Mouse (Mus musculus) spleen, postnatal 4 days (tissue): ENCODE data around the gene Fgfr2.

Experiments used
- DNase-seq, 2 experiments: peaks; one replicate each; pipeline ENCODE4 v3.0.0; 2022; ENCODE audit warnings: low spot score in 2 of 2

Fgfr2 gene

DNA sequence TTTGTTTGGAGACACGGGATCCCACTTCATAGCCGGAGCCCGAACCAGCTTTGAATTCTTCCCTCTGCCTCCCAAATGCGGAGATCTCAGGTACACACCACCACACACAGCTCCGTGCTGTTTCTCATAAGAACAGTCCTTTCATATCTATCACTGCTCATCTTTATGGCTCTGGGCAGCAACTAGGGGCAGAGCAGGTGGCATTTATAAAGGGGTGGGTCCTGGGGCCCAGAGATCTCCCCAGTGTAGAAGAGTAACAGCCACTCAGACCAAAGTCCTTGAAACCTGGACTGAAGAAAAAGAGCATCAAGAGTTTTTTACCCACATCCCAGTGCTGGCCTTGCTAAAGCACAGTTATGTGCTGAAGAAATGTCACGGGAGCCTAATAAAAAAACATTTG is 542.6 kb downstream of the Fgfr2 start:
- DNase-seq = no peak

DNA sequence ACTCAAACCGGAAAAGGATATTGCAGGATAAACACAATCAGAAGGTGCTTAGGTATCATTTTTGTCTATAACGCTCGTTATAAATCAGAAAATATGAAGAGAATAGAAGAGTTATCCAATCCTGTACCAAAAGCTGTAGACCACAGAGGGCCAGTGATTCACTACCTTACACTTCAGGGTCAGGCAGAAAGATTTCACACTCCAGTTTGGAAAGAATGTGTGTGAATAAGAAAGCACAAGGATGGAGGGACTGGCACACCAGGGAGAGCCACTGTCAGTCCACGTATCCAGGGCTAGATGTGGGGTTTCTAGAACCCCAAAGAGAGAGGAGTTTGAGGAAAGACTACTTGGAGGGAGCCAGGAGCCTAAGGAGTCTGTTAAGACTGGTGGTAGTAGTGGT is 546.3 kb downstream of the Fgfr2 start:
- DNase-seq = no peak

DNA sequence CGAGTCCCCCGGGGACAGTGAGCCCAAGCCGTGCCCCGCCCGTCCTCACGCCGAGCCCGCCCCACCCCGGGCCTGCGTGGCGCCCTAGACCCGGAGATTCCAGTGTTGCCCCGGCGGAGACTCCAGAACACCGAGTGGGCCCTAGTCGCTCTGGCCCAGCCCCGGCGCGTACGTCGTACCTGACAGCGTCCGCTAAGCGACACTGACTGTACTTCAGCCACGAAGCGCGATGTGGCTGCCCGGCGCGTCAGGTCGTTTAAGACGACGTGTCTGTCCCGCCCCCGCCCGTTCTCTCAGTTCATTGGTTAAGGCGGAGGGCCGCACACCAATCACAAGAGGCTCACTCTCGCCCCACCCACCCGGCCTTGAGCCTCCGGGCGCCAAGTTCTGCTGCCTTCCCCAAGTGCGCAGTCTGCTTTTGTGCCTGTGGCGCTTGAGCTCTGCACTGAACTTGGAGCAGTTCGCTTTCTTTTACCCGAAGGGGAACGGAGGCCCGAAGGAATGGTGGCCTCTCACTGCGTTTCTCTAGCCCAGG is 547.0 kb downstream of the Fgfr2 start, which contains the start of gene Oat:
Gene Oat (minus strand): TSS at position 283 of the 535 bp plus-strand sequence.
- peak; percentile 95 to 96 for DNase-seq

DNA sequence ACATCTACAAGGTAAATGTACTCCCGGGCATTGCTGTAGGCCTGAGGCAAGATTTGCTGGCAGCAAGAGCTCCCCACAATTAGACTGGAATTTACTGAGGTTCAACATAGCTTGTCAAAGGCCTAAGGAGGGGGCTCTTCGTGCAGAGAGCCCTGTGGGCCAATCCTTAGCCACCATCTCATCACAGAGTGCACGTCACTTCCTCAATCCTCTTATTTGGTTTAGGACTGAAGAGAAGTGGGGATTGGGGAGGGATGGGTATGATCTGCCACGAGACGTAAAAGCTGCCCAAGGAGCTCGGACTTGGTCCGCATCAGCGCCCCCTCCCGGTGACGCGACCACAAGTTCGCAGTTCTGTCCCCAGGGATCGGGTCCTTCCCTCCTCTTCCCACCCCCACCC is 547.5 kb downstream of the Fgfr2 start:
- DNase-seq = peak; percentile 83 to 94

DNA sequence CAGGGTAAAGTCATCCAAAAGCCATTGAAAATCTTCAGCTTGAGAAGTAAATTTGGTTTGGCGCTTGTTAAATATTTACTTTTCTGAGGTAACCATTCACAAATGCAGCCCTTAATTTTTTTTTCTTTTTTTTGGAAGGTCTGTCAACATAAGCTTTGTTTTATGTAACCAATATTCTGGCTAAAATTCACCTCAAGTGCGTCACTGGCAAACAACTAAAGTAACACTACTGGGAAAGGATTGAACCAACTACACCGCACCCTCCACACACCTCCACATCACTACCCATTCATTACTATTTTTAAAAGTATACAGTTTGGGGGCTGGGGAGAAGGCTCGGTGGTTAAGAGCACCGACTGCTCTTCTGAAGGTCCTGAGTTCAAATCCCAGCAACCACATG is 548.5 kb downstream of the Fgfr2 start:
- DNase-seq = no peak

DNA sequence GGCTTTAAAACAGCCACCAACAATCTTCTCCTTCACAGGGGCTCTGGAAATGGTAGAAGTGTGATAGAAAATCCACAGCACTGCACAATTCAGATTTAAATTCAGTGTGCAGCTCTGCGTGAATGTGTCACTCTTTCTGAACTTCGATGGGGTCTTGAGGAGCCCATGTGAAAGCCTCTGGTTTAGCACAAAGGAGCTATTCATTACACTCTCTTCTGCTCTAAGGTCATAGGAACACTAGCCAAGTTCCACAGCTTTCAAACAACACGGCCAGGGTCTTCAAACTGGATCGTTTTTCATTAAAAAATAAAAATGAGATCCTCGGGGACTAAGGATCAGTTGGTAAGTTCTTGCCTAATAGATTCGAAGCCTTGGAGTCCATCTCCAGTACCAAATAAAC is 549.9 kb downstream of the Fgfr2 start:
- DNase-seq = no peak

DNA sequence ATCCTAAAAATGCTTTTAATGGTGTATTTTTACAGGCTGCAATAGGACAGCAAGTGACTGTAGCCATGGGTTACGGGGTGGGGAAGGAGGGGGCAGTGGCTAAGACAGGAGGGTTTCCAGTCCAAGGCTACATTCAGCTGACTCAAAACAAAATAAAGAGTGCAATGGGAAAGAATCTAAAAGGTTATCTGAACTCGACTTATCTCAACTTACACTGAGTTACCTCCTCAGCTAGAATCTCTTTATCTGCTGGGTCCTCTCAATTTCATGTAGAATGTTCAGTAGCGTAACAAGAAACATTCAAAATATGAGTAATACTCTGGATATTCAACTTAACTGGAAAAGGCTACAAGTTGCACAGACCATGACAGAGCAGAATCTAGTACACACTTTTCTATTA is 550.4 kb downstream of the Fgfr2 start:
- DNase-seq = no peak

DNA sequence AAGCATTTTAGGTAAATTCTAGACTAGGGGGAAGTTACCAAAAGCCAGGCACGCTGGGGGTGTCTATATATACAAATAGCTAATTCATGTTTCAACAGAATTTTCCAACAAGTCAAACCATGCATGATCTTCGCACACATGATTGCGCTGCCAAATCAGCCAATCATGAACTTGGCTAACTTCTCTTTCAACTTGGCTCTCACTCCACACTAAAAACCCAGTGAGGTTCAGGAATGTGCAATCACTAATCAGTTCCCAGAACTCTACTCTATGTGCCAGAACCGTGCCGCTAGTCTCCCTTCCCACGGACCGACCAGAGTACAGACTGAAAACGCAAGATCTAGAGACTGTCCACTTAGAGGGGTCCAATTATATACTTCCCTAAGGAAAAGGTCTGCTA is 551.7 kb downstream of the Fgfr2 start:
- no peak for DNase-seq

DNA sequence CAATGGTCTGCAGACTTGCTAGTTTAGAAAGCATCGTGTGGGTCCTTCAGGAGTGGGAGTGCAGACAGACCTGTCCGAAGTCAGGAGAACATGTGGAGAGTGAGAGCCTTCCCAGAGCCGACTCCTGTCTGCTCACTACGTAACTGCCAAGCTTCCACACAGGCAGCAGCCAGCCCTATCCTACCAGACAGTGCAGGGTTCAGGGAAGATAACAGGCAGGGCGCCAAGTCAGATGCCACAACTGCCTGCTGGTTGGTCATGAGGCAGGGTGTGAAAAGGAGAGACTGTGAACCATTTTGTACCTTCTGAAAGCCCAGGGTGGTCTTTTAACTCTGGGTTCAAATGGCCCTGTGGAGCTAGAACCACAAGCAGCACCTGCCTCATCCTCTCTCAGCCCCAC is 553.1 kb downstream of the Fgfr2 start:
- DNase-seq = peak; percentile 58 to 70

DNA sequence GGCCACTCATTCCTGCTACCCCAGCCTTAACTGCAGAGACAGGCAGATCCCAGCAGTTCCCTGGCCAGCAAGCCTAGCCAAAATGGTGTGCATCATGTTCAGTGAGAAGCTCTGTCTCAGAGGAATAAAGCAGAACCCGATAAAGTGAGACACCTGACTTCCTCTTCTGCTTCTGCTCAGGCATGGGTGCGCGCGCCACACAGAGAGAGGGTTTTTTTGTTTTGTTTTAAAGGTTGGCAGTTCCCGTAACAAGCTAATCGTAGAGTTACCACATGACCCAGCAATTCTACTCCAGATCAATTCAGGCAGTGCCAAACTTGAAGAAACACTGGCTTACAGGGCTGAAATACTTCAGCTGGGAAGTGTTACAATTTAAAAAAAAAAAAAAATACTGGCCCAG is 554.3 kb downstream of the Fgfr2 start:
- DNase-seq = peak; percentile 60 to 77

DNA sequence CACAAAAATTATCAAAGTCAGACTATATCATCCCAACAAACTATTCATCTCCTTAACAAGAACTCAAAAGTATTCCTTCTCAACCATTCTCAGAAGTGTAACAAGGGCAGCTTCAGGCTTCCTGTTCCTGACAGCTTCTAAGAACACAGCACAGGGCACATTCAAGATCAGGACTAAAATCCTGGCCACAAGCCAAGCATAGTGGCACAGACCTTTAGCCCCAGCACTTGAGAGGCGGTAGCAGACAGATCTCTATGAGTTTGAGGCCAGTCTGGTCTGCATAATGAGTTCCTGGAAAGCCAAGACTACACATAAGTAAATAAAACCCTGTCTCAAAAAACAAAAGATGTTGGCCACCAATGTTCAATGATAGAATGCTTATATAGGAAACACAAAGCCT is 557.3 kb downstream of the Fgfr2 start:
- no peak for DNase-seq

DNA sequence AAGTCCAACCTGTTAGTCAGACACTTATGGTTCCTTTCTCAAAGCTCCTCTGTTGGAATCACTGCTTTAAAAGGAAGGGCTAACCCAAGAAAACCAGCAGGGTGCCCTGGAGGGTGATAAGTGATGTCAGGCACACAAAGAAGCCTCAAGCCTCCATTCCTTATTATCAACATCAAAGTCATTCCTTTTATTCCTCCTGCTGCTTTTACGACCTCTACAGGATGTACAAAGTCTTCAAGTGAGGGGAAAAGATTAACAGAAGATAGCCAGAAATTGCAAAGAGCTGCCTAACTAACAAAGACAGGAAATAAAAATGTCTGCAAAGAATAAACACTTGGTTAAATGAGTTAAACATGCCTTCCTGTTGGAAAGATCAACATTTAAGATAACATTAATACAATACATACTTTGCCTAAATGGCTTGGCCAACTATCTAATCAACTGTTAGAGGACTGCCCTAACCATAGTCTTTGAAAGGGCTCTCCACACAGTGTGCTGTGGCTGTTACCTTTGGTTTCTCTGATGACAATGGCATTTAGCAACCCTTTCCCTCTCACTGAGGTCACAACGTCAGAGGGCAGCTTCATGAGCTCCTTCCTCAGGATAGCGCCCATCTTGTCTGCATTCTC is 563.9 kb downstream of the Fgfr2 start:
- no peak for DNase-seq

DNA sequence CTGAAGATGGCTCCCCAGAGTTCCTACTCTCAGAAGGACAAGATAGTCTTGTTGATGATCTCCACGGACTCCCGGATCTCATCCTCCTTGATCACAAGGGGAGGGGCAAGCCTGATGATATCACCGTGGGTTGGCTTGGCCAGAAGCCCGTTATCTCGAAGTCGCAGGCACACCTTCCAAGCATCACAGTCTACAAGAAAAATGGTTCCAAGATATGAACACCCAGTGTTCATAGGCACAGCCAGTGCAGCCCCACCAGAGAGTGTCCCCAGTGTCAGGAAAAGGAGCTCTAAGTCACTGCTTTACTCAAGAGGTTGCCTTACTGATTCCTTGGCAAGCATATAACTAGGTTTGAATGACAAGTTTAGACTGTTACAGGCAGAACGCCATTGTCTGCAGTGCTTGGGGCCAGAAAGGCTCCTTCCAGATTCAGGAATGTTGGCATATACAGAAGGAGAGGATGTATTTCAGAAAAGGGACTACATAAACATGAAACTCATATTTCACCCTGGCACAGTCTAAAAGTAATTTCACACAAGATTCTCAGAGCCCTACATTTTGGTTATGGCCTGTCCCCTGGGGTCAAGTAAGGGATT is 564.9 kb downstream of the Fgfr2 start:
- no peak for DNase-seq

DNA sequence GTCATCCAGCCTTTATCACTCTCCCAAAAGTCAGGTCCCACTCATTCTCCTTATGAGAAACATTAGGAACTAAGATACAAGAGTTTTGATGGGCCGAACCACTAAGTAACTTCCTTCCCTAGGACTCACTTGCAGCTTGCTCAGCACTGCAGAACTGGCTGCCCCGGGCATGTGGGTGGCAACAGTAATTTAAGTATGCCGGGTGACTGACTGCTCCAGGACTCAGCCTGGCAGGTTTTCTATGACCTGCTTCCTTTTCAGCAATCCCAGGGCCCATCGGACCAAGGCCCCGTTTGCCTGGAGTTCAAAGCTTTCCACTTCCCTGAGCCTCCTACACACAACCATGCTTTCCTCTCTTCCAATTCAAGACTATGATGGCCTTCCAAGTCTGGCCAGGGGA is 566.6 kb downstream of the Fgfr2 start:
- no peak for DNase-seq

DNA sequence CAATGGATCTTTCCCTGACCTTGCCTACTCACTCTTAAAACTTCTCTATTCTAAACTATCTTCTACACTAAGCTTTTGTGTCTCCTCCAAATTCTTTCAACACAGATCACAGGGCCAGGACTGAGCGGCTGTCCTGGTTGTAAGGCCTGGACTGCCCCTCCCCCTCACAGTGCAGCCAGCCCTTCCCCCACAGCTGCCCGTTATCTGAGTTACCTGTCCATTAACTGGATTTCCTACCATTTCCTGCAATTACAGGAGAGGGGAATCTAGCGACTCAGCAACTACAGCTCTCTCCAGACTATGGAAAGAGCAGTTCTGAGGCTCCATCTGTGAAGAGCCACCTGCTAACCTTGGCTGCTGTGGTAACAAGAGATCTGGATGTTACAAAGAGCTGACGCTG is 567.2 kb downstream of the Fgfr2 start:
- no peak for DNase-seq

DNA sequence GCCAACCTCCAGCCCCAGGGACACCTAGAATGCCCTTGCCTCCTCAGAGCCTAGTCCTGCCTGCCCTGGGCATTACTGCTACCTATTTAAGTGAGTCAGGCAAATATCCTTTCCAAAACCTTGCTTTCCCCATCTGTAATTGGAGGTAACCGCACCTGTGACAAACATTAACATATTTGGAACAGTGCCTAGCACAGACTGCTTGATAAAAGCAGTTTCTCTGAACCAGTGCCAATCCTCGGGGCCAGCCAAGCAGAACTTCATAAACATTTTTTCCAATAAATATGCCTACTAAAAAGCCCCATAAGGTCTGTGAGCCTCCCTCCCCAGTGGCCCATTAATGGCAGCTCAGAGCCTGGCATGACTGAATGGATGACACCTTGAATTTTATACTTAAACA is 569.1 kb downstream of the Fgfr2 start:
- DNase-seq = no peak

DNA sequence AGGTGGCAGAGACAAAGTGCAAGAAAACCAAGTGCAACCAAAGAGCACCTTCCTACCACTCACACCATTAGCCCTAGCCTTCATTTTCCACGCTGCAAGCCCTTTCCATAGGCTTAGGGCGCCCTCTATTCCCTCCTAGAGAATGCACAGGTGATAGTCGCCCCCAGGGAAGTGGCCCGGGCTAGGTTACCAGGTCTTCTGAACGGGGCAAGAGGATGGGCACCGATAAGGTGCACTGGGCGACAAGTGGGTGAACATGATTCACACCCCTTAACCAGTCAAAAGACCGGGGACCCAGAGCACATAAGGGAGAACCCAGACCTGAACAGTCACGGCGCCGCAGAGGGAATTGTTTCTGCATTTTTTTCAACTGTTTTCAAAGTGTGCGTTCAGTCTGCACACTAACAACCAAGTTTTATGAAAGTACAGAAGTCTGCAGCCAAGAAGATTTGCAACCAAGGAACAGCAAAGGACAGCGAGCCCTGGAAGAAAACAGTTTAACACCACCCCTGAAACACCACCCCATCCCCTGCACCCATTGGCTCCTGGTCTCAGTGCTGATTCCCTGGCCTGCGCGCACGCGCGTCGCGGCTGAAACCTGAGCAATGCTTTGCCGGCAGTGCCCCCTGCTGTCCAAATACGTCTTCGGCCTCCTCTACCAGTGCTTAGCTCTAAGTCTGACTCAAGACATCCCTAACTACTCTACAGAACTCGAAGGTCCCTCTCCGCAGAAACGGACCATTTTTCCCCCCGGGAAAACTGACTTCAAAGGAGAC is 571.6 kb downstream of the Fgfr2 start:
- DNase-seq = peak; percentile 91 to 96

DNA sequence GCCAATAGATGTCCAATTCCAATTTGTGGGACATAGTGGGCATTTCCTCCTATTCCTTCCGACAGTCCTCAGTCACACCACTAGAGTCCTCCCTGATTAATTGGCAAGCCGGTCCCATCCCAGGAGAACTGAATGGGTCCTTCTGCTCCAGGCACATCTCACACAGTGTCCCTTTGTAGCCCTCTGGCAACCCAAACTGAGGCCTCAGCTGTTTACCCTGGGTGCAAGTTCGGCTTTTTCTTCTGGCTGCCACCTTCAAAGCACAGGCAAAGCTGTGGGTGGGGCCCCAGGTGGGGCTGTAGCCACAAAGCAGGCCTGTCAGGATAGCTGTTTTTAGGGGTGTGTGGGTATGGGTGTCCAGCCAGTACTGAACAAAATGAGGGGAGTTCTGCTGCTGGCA is 576.0 kb downstream of the Fgfr2 start:
- no peak for DNase-seq

DNA sequence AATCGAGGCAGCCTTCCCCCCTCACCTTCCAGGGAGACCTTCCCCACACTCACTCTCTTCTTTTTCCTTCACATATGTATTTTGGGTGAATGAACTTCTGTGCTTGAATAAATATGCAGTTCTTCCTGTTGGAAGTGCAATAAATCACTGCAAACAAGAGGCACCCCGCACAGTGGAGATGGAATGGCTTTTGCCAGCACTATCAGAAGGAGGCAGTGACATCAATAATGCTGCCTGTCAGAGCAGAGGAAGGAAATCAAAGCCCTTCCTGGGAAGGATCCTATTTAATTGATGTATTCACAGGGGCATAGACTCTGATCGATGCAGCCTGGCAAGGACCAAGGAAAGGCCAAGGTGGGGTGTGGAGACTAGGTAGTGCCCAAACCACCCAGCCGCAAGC is 580.7 kb downstream of the Fgfr2 start:
- no peak for DNase-seq

DNA sequence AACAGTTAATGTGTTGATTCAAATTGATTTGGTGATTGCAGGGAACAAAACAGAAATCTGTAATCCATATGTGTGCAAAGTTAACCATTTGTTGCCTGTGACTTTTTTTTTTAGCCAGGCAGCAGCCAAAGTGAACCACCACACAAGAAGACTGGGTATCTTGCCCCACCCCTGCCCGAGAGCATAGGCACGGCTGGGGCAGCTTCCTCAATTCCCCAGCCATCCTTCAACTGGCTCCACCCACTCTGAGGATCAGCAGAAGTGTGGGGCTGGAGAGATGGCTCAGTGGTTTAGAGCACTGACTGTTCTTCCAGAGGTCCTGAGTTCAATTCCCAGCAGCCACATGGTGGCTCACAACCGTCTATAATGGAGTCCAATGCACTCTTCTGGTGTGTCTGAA is 581.6 kb downstream of the Fgfr2 start:
- DNase-seq = no peak

DNA sequence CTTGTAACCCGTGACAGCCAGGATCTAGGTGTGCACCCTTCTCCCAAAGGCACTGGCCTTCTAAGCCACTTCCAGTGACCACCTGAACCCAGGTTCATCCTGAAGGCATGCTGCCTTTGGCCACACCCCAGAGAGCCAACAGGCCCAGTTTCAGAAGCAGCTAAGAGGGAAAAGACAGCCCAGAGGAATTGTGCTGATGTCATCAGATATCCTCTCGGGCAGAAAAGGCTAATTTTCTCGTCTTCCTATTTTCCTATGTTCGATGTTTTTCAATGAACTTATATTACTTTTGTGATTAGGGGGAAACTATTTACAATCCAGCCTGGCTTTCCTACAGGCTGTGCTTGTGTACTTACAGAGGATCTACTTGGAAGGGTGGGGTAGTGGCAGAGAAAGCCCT is 582.6 kb downstream of the Fgfr2 start:
- DNase-seq = no peak

DNA sequence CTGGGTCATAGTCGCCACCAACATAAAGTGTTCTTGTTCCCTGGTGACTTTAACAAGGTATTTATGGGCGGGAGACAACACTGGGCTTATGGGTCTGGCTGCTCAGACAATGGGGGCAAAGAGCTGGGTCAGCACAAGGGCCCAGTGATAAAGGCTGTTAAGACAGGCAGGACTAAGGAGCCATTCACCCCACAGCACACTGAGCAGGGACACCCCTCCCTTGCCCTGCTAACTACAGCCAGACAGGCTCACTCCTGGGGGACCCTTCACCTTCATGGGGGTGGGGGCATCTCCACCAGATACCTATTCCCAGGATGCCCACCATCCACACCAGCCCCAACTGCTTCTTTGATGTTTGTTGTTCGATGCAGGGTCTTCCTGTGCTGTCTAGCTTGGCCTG is 593.9 kb downstream of the Fgfr2 start:
- DNase-seq = no peak

DNA sequence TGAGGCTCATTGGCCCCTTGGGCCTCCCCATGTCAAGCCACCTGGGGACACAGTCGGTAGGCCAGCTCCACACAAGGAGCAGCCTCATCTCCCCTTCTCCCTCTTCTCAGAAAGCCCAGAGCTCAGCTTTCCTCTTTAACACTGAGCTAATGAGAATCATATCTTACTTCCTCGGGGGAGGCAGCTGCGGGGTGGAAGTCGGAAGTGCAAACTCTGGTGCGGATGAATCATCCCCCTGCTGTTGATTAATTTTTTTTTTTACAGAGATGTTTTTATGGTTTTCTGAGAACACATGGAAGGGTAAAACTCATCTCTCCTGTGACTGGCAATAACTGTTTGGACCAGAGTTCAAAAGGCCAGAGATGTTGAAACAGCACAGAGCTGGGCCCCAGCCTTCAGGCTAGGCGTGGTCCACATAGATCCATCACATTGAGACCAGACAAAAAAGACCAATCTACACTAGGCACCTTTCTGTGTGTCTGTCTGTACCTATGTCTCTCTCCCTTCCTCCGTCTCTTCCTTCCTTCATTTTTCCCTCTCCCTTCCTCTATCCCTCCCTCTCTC is 609.6 kb downstream of the Fgfr2 start:
- no peak for DNase-seq
